Mouse (Mus musculus): ENCODE measurements around the gene Sertad2. TPM values are rescaled to one million over a fixed set of nuclear protein-coding genes. Genes with fewer than 3 reads are reported as not detected.

The Sertad2 gene
- polyA plus RNA-seq, 1 experiment from 2014 or later = 29.9 TPM

GRCm38 (mm10) chr11:20514757-20515156 is 28.3 kb upstream of the Sertad2 start:
- Histone ChIP-seq H3K9ac (ENCODE audit: low read length) (no peak overlapping the region), H3K27ac (replicated peaks) (no peak overlapping the region), H3K4me2 (replicated peaks; ENCODE audit: low read depth) (no peak overlapping the region), H3K9me3 (ENCODE audit: control insufficient read depth, low read length) (no peaks in the 10 kb centered on the region), H3K36me3 (ENCODE audit: control insufficient read depth, insufficient read depth, low read length) (no peaks in the 10 kb centered on the region), H3K27me3 (ENCODE audit: control insufficient read depth, insufficient read depth, low read length) (no peaks in the 10 kb centered on the region), H3K4me1 (replicated peaks; ENCODE audit: control insufficient read depth, insufficient read depth) (no peaks in the 10 kb centered on the region), H3K4me3 (ENCODE audit: low read depth, low read length) (no peak overlapping the region)
- TF ChIP-seq EP300 (optimal IDR thresholded peaks at IDR 0.05) (no peak), CTCF (IDR thresholded peaks at IDR 0.05; ENCODE audit: low read depth) (no peak)
- no peak for DNase-seq (ENCODE audit: low spot score)
- WGBS = 47% methylated on average over 4 of the region's 4 CpGs
- no peak for ATAC-seq (ENCODE audit: low FRiP score, low TSS enrichment)

DNA sequence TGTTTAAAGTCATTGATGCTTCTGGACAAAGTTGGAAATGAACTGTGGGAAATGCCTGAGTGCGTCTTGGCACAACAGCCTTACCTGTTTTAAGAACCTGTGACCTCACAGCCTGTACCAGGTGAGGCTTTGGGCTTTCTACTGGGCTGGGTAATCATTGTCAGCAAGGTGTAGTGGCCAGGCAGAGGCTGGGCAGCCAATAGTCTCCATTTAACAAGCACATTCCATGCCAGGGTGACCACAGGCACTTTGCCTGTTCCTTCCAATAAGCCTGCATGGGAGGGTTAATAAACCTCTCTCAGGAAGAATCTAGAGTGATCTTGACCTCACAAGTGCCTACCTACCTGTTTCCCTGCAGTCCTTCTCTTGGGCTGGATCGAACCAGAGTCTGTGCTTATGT is 21.7 kb upstream of the Sertad2 start:
- H3K36me3 ChIP-seq (ENCODE audit: control insufficient read depth, insufficient read depth, low read length) = no peaks in the 10 kb centered on the region
- ATAC-seq (ENCODE audit: low FRiP score, low TSS enrichment) (no peak), DNase-seq (ENCODE audit: low spot score) (no peak)
- no peak overlapping the region for H3K27ac ChIP-seq (replicated peaks)
- H3K4me3 ChIP-seq (ENCODE audit: low read depth, low read length) = no peak overlapping the region
- no peak overlapping the region for H3K4me2 ChIP-seq (replicated peaks; ENCODE audit: low read depth)
- WGBS = 94% methylated on average over 2 of the region's 2 CpGs
- no peaks in the 10 kb centered on the region for H3K9me3 ChIP-seq (ENCODE audit: control insufficient read depth, low read length)
- no peak overlapping the region for H3K9ac ChIP-seq (ENCODE audit: low read length)
- TF ChIP-seq CTCF (IDR thresholded peaks at IDR 0.05; ENCODE audit: low read depth) (no peak), EP300 (optimal IDR thresholded peaks at IDR 0.05) (no peak)
- no peaks in the 10 kb centered on the region for H3K4me1 ChIP-seq (replicated peaks; ENCODE audit: control insufficient read depth, insufficient read depth)
- H3K27me3 ChIP-seq (ENCODE audit: control insufficient read depth, insufficient read depth, low read length) = no peaks in the 10 kb centered on the region

DNA sequence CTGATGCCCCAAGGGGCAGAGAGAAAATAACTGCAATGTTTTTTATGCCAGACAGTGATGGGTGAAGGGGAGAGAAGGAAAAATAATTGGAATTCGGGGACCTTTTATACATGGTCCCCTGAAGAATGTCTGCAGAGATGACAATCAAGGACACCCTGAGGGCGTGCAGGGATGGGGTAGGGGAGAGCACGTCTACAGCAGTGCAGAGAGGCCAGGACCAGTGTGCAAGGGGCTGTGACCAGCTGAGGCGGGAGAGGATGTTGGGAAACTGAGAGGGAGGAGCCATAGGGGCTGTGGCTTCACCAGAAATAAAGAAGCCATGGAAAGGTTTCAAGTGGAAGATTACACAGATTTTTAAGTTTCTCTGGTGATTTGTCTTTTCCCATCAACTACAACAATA is 20.3 kb upstream of the Sertad2 start:
- no peak overlapping the region for H3K9ac ChIP-seq (ENCODE audit: low read length)
- 66% methylated on average over 4 of the region's 4 CpGs for WGBS
- no peak for DNase-seq (ENCODE audit: low spot score)
- H3K9me3 ChIP-seq (ENCODE audit: control insufficient read depth, low read length) = no peaks in the 10 kb centered on the region
- H3K27ac ChIP-seq (replicated peaks) = no peak overlapping the region
- no peaks in the 10 kb centered on the region for H3K4me1 ChIP-seq (replicated peaks; ENCODE audit: control insufficient read depth, insufficient read depth)
- H3K27me3 ChIP-seq (ENCODE audit: control insufficient read depth, insufficient read depth, low read length) = no peaks in the 10 kb centered on the region
- no peak overlapping the region for H3K4me2 ChIP-seq (replicated peaks; ENCODE audit: low read depth)
- no peak for ATAC-seq (ENCODE audit: low FRiP score, low TSS enrichment)
- H3K4me3 ChIP-seq (ENCODE audit: low read depth, low read length) = no peak overlapping the region
- no peak for TF ChIP-seq CTCF (IDR thresholded peaks at IDR 0.05; ENCODE audit: low read depth)
- no peak for TF ChIP-seq EP300 (optimal IDR thresholded peaks at IDR 0.05)
- H3K36me3 ChIP-seq (ENCODE audit: control insufficient read depth, insufficient read depth, low read length) = no peaks in the 10 kb centered on the region

DNA sequence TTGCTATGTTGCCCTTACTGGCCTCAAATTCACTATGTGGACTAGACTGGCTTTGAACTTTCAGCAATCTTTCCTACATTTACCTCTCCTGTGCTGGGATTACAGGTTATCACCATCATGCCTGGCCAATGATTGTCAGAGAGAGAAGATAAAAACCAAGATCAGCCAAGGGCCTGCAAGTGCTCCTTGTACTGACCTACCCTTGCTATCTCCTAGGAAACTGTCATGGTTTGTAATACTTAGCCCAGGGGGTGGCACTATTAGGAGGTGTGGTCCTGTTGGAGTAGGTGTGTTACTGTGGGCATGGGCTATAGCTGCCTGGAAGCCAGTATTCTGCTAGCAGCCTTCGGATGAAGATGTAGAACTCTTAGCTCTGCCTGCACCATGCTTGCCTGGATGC is 18.6 kb upstream of the Sertad2 start:
- H3K4me3 ChIP-seq (ENCODE audit: low read depth, low read length) = no peak overlapping the region
- no peak for DNase-seq (ENCODE audit: low spot score)
- H3K4me1 ChIP-seq (replicated peaks; ENCODE audit: control insufficient read depth, insufficient read depth) = no peaks in the 10 kb centered on the region; the same call in 1 of the 2 replicates
- H3K27me3 ChIP-seq (ENCODE audit: control insufficient read depth, insufficient read depth, low read length) = no peaks in the 10 kb centered on the region
- H3K27ac ChIP-seq (replicated peaks) = no peak overlapping the region
- no peaks in the 10 kb centered on the region for H3K36me3 ChIP-seq (ENCODE audit: control insufficient read depth, insufficient read depth, low read length)
- H3K4me2 ChIP-seq (replicated peaks; ENCODE audit: low read depth) = no peak overlapping the region
- WGBS = 85% methylated on average over 1 of the region's 1 CpGs
- no peak overlapping the region for H3K9ac ChIP-seq (ENCODE audit: low read length)
- no peak for ATAC-seq (ENCODE audit: low FRiP score, low TSS enrichment)
- H3K9me3 ChIP-seq (ENCODE audit: control insufficient read depth, low read length) = no peaks in the 10 kb centered on the region
- no peak for TF ChIP-seq CTCF (IDR thresholded peaks at IDR 0.05; ENCODE audit: low read depth)
- no peak for TF ChIP-seq EP300 (optimal IDR thresholded peaks at IDR 0.05)

GRCm38 (mm10) chr11:20525909-20526308 is 17.1 kb upstream of the Sertad2 start:
- H3K4me1 ChIP-seq (replicated peaks; ENCODE audit: control insufficient read depth, insufficient read depth) = no peaks in the 10 kb centered on the region; the same call in 1 of the 2 replicates
- no peaks in the 10 kb centered on the region for H3K27me3 ChIP-seq (ENCODE audit: control insufficient read depth, insufficient read depth, low read length)
- ATAC-seq (ENCODE audit: low FRiP score, low TSS enrichment) = no peak
- H3K36me3 ChIP-seq (ENCODE audit: control insufficient read depth, insufficient read depth, low read length) = no peaks in the 10 kb centered on the region
- H3K9me3 ChIP-seq (ENCODE audit: control insufficient read depth, low read length) = no peaks in the 10 kb centered on the region
- no peak overlapping the region for H3K4me3 ChIP-seq (ENCODE audit: low read depth, low read length)
- H3K27ac ChIP-seq (replicated peaks) = no peak overlapping the region
- H3K4me2 ChIP-seq (replicated peaks; ENCODE audit: low read depth) = no peak overlapping the region
- no peak overlapping the region for H3K9ac ChIP-seq (ENCODE audit: low read length)
- 78% methylated on average over 8 of the region's 8 CpGs for WGBS
- TF ChIP-seq EP300 (optimal IDR thresholded peaks at IDR 0.05) (no peak), CTCF (IDR thresholded peaks at IDR 0.05; ENCODE audit: low read depth) (no peak)
- DNase-seq (ENCODE audit: low spot score) = no peak

- Histone ChIP-seq H3K27ac (replicated peaks) (no peak overlapping the region), H3K4me2 (replicated peaks; ENCODE audit: low read depth) (no peak overlapping the region), H3K9me3 (ENCODE audit: control insufficient read depth, low read length) (no peaks in the 10 kb centered on the region), H3K4me3 (ENCODE audit: low read depth, low read length) (no peak overlapping the region), H3K9ac (ENCODE audit: low read length) (no peak overlapping the region), H3K27me3 (ENCODE audit: control insufficient read depth, insufficient read depth, low read length) (no peaks in the 10 kb centered on the region), H3K4me1 (replicated peaks; ENCODE audit: control insufficient read depth, insufficient read depth) (no peaks in the 10 kb centered on the region; the same call in 1 of the 2 replicates), H3K36me3 (ENCODE audit: control insufficient read depth, insufficient read depth, low read length) (no peaks in the 10 kb centered on the region)
- no peak for DNase-seq (ENCODE audit: low spot score)
- 92% methylated on average over 3 of the region's 3 CpGs for WGBS
- TF ChIP-seq EP300 (optimal IDR thresholded peaks at IDR 0.05) (no peak), CTCF (IDR thresholded peaks at IDR 0.05; ENCODE audit: low read depth) (no peak)
- ATAC-seq (ENCODE audit: low FRiP score, low TSS enrichment) = no peak
These were observed 15.2 kb upstream of the Sertad2 start for GRCm38 (mm10) chr11:20527901-20528300.
